Mouse (Mus musculus): ENCODE results near the gene Anp32b. TPM values are rescaled to one million over a fixed set of nuclear protein-coding genes. Genes with fewer than 3 reads are reported as not detected.

The Anp32b gene
- total and polyA plus RNA-seq, 3 experiments, result 9.5 to 57.8 (median 53.5) TPM

DNA sequence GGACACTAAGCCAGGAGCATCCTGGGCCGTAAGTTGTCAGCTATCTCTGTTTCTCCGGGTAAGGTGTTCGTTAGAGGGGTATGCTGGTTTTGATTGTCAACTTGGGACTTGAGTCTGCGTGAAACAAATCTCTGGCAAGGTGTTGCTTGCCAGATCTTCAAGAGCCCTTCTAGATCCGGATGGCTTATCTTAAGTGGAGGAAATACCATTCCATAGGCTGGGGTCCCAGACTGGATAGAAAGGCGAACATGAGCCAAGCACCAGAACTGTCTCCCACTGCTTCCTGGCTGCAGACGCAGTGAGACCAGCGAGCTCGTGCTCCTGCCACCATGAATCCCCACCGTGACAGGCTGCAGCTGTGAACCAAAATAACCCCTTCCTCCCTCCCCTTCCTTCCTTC lies 70.8 kb downstream of the Anp32b start:
- WGBS, result 48% methylated on average over 10 of the region's 10 CpGs
- intact Hi-C loops (cut with DNase I), result no loop called here
- H3K27me3 ChIP-seq (ENCODE audit: control insufficient read depth, insufficient read depth, low read length), result no peaks in the 10 kb centered on the region
- no peak overlapping the region for H3K4me3 ChIP-seq
- H3K9ac ChIP-seq (ENCODE audit: low read depth, low read length), result no peak overlapping the region
- no peak for TF ChIP-seq EP300 (IDR thresholded peaks at IDR 0.05; ENCODE audit: insufficient read depth, low read depth, low read length)
- no peak for TF ChIP-seq POLR2A (IDR thresholded peaks at IDR 0.05; ENCODE audit: insufficient read depth, low read depth, low read length)
- TF ChIP-seq CTCF (IDR thresholded peaks at IDR 0.05), result no peak
- no peak overlapping the region for H3K27ac ChIP-seq
- 0 out of 2 replicates have a peak, but pooled peaks cover 1% of the 10 kb centered on the region for H3K79me2 ChIP-seq (replicated peaks; ENCODE audit: control insufficient read depth, insufficient read depth, low read length)
- no peak for DNase-seq
- no peaks in the 10 kb centered on the region for H3K4me1 ChIP-seq (ENCODE audit: control insufficient read depth, insufficient read depth, low read length)
- H3K36me3 ChIP-seq (ENCODE audit: control insufficient read depth, insufficient read depth, low read length), result no peaks in the 10 kb centered on the region

Other genes with a start within 250 kb of the Anp32b start
- not detected for gene Foxe1, start 107.3 kb upstream of the Anp32b start, total RNA-seq (2021)
- gene Foxe1, start 107.3 kb upstream of the Anp32b start, polyA plus RNA-seq (2012; rRNA removed), result not detected in 2 replicates
- 1 to 10 TPM; 3.8 to 4.1 TPM for gene Trmo, start 61.5 kb upstream of the Anp32b start, total RNA-seq (2021)
- 3.7 and 5.3 TPM in 2 replicates for gene Trmo, start 61.5 kb upstream of the Anp32b start, polyA plus RNA-seq (2012; rRNA removed)
- gene Hemgn, start 37.4 kb upstream of the Anp32b start, total RNA-seq (2021), result under 1 TPM; 0.10 to 0.73 TPM
- 0.06 TPM in 1 of 2 replicates, not detected in the other for gene Hemgn, start 37.4 kb upstream of the Anp32b start, polyA plus RNA-seq (2012; rRNA removed)
- 10 to 100 TPM; 11.3 to 16.4 TPM for gene Nans, start 38.3 kb downstream of the Anp32b start, total RNA-seq (2021)
- 12.0 and 17.3 TPM in 2 replicates for gene Nans, start 38.3 kb downstream of the Anp32b start, polyA plus RNA-seq (2012; rRNA removed)
- gene Trim14, start 85.2 kb downstream of the Anp32b start, total RNA-seq (2021), result 1 to 10 TPM; 2.5 to 2.9 TPM
- gene Trim14, start 85.2 kb downstream of the Anp32b start, polyA plus RNA-seq (2012; rRNA removed), result 1.5 and 2.1 TPM in 2 replicates
- gene Coro2a, start 151.3 kb downstream of the Anp32b start, total RNA-seq (2021), result under 1 TPM; 0.39 to 0.43 TPM
- gene Coro2a, start 151.3 kb downstream of the Anp32b start, polyA plus RNA-seq (2012; rRNA removed), result 0.64 and 2.1 TPM in 2 replicates
- 1 to 10 TPM in 1 of 2 experiments, under 1 TPM in 1; 0.64 to 1.7 TPM for gene Tbc1d2, start 199.3 kb downstream of the Anp32b start, total RNA-seq (2021)
- gene Tbc1d2, start 199.3 kb downstream of the Anp32b start, polyA plus RNA-seq (2012; rRNA removed), result 1.4 and 1.6 TPM in 2 replicates